Mouse (Mus musculus) embryonic facial prominence, embryonic 11.5 days (tissue): ENCODE measurements around the gene Egln1. TPM values are rescaled to one million over a fixed set of nuclear protein-coding genes. Genes with fewer than 3 reads are reported as not detected.

Experiments used
- ATAC-seq: fragments of 200-750 bp; cut with Nextera tagmentation; replicated peaks from 2 replicates; pipeline ENCODE4 v1.8.0; 2017; ENCODE audit warnings: low read depth; ENCODE audit not compliant: insufficient number of reproducible peaks, low FRiP score, low TSS enrichment
- DNase-seq: peaks from one replicate; pipeline ENCODE4 v3.0.0-alpha.2; 2015; ENCODE audit warnings: low spot score
- H3K27ac ChIP-seq: fragments of 300-500 bp; sonication (generic); replicated peaks from 2 replicates; pipeline ENCODE4 v1.5.1; 2014; ENCODE audit warnings: mild to moderate bottlenecking, low read depth, low read length, control low read depth
- H3K27me3 ChIP-seq: fragments of 300-500 bp; sonication (generic); 2 replicates; pipeline ENCODE4 v1.6.1; 2014; ENCODE audit warnings: mild to moderate bottlenecking, low read length, moderate library complexity, mixed read lengths; ENCODE audit not compliant: control insufficient read depth, insufficient read depth
- H3K36me3 ChIP-seq: fragments of 300-500 bp; sonication (generic); replicated peaks from 2 replicates; pipeline ENCODE4 v1.6.1; 2014; ENCODE audit warnings: low read depth, mild to moderate bottlenecking, low read length, moderate library complexity, mixed read lengths; ENCODE audit not compliant: control insufficient read depth, insufficient read depth
- H3K4me1 ChIP-seq: fragments of 300-500 bp; sonication (generic); 2 replicates; pipeline ENCODE4 v1.6.1; 2014; ENCODE audit warnings: low read length, mixed read lengths; ENCODE audit not compliant: control insufficient read depth, insufficient read depth
- H3K4me2 ChIP-seq: fragments of 300-500 bp; sonication (generic); 2 replicates; pipeline ENCODE4 v1.6.1; 2014; ENCODE audit warnings: low read depth, mild to moderate bottlenecking, control low read depth, low read length, moderate library complexity
- H3K4me3 ChIP-seq: fragments of 300-500 bp; sonication (generic); 2 replicates; pipeline ENCODE4 v1.5.1; 2014; ENCODE audit warnings: low read depth, low read length, control low read depth
- H3K9ac ChIP-seq: fragments of 300-500 bp; sonication (generic); replicated peaks from 2 replicates; pipeline ENCODE4 v1.6.1; 2014; ENCODE audit warnings: mild to moderate bottlenecking, control low read depth, low read length
- H3K9me3 ChIP-seq: fragments of 300-500 bp; sonication (generic); replicated peaks from 2 replicates; pipeline ENCODE4 v1.6.1; 2016; ENCODE audit warnings: mild to moderate bottlenecking, low read length, inconsistent platforms, mixed read lengths; ENCODE audit not compliant: control insufficient read depth
- WGBS: fragments of 180-500 bp; shearing (Covaris S2); extraction: QIAGEN DNeasy Blood & Tissue Kit; methylation state at CpG from one replicate; pipeline ENCODE4 v1.1.7; 2014; 5-methylcytosine and 5-hydroxymethylcytosine counted together
- polyA plus RNA-seq: library from polyadenylated mRNA; unstranded; fragments of >200 nt; fragmentation: Nextera tagmentation; extraction: Ambion mirVana; gene quantifications from 2 replicates; pipeline ENCODE4 v1.2.1, GENCODE M21; 2014

Gene Egln1
- polyA plus RNA-seq, 1 experiment from 2014 or later: 17.8 TPM

DNA sequence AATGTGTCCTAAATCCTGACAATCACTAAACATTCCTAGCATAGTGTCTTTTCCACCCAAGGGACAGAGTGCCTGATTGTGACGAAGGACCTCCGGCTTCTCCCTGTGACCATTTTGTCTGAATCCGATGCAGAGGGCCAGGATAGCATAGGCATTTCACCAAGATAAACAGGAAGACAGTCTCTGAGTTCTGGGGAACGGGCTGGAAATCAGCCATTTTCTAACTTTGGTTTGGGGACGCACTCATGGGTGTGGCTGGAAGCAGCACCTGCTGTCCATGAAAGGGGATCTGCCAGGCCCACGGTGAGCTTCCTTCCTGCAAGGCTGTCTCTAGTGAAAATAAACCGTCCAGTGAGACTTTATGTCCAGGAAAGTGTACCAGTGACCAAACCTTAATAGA, 4.1 kb upstream of the Egln1 start:
- H3K9ac ChIP-seq: no peak overlapping the region
- H3K4me2 ChIP-seq: no peak overlapping the region
- 82% methylated on average over 7 of the region's 7 CpGs for WGBS
- H3K4me3 ChIP-seq: no peak overlapping the region
- no peaks in the 10 kb centered on the region for H3K27me3 ChIP-seq
- H3K9me3 ChIP-seq: no peaks in the 10 kb centered on the region
- DNase-seq (no peak), ATAC-seq (no peak)
- no peaks in the 10 kb centered on the region for H3K36me3 ChIP-seq
- H3K27ac ChIP-seq: no peak overlapping the region
- no peaks in the 10 kb centered on the region; the same call in 1 of the 2 replicates for H3K4me1 ChIP-seq

DNA sequence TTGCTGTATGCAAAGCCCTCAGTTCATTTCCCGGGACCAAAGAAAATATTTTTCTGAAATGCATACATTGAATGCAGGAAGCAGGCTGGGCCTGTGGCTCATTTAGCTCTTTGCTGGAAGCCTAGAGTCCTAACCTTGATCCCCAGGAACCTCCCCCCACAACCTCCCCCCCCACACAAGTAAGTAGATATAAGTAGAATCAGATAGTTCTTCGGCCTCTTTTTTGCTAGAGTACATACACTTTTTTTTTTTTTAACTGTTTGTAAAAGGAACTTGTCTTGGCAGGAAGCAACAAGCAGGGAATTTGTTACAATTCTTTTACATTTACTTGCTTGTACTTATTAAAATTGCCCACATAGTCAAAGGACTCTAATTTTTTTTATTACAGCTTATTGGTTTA, 1.7 kb upstream of the Egln1 start:
- H3K36me3 ChIP-seq: no peaks in the 10 kb centered on the region
- H3K27me3 ChIP-seq: no peaks in the 10 kb centered on the region
- 68% methylated on average over 2 of the region's 2 CpGs for WGBS
- H3K4me2 ChIP-seq: no peak overlapping the region
- H3K4me3 ChIP-seq: 0 out of 2 replicates have a peak overlapping the region, but pooled peaks have one; percentile 6
- no peaks in the 10 kb centered on the region for H3K9me3 ChIP-seq
- peaks cover 2% of the 10 kb centered on the region; the same call in 1 of the 2 replicates for H3K4me1 ChIP-seq
- H3K9ac ChIP-seq: peak overlapping the region; percentile 94; the same call in 1 of the 2 replicates
- DNase-seq (no peak), ATAC-seq (no peak)
- H3K27ac ChIP-seq: 0 out of 2 replicates have a peak overlapping the region, but pooled peaks have one; percentile 89

DNA sequence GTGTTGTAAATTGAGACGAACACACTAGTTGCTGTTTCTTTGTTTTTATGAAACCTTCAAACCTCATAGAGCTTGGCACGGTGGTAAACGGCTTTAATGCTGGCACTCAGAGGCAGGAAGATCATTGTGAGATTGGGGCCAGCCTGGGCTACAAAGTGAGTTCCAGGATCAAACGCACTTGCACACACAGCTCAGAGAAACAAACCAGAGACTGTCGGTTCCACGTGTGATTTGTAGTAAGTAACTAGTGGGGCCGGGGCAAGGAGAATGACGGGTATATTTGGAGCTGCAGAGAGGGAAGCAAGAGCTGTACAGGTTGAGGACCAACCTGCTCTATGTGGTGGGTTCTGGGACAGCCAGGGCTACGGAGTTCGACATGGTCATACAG, 939 bp upstream of the Egln1 start:
- Histone ChIP-seq H3K27me3 (no peaks in the 10 kb centered on the region), H3K9me3 (no peaks in the 10 kb centered on the region), H3K9ac (peak overlapping the region; percentile 94), H3K36me3 (no peaks in the 10 kb centered on the region), H3K4me3 (peak overlapping the region; percentile 90), H3K27ac (peak overlapping the region; percentile 89), H3K4me2 (peak overlapping the region; percentile 78), H3K4me1 (peaks cover 2% of the 10 kb centered on the region; the same call in 1 of the 2 replicates)
- peak; percentile 36 for DNase-seq
- ATAC-seq: 0 out of 2 replicates have a peak, but pooled peaks have one; percentile 29
- 39% methylated on average over 10 of the region's 10 CpGs for WGBS

GRCm38 (mm10) chr8:124948733-124949111, 402 bp downstream of the Egln1 start:
- H3K4me1 ChIP-seq: peaks cover 2% of the 10 kb centered on the region; the same call in 1 of the 2 replicates
- no peak for ATAC-seq

GRCm38 (mm10) chr8:124947865-124948732, 1.0 kb downstream of the Egln1 start:
- peak overlapping the region; percentile 90 for H3K4me3 ChIP-seq
- H3K4me2 ChIP-seq: peak overlapping the region; percentile 78
- peak; percentile 53 for ATAC-seq
- peak; percentile 57 for DNase-seq
- H3K27ac ChIP-seq: peak overlapping the region; percentile 89
- no peaks in the 10 kb centered on the region for H3K27me3 ChIP-seq
- peak overlapping the region; percentile 94 for H3K9ac ChIP-seq
- no peaks in the 10 kb centered on the region for H3K9me3 ChIP-seq
- peaks cover 2% of the 10 kb centered on the region; the same call in 1 of the 2 replicates for H3K4me1 ChIP-seq
- 0% methylated on average over 63 of the region's 67 CpGs for WGBS
- no peaks in the 10 kb centered on the region for H3K36me3 ChIP-seq

More at GRCm38 (mm10) chr8:124948733-124949111, 402 bp downstream of the Egln1 start:
- Histone ChIP-seq H3K27me3 (no peaks in the 10 kb centered on the region), H3K36me3 (no peaks in the 10 kb centered on the region), H3K9me3 (no peaks in the 10 kb centered on the region), H3K4me2 (peak overlapping the region; percentile 78), H3K27ac (peak overlapping the region; percentile 89), H3K9ac (peak overlapping the region; percentile 94), H3K4me3 (peak overlapping the region; percentile 90)
- under 1% methylated on average over 37 of the region's 62 CpGs for WGBS
- peak; percentile 45 for DNase-seq

- no peak overlapping the region for H3K4me3 ChIP-seq
- no peaks in the 10 kb centered on the region for H3K27me3 ChIP-seq
- ATAC-seq: no peak
- DNase-seq: no peak
- H3K4me1 ChIP-seq: peaks cover 2% of the 10 kb centered on the region; the same call in 1 of the 2 replicates
- H3K9me3 ChIP-seq: no peaks in the 10 kb centered on the region
- H3K36me3 ChIP-seq: no peaks in the 10 kb centered on the region
- 51% methylated on average over 7 of the region's 7 CpGs for WGBS
- H3K27ac ChIP-seq: no peak overlapping the region
- H3K4me2 ChIP-seq: no peak overlapping the region
- peak overlapping the region; percentile 1; the same call in 1 of the 2 replicates for H3K9ac ChIP-seq
Observed at GRCm38 (mm10) chr8:124944406-124944805, 4.7 kb downstream of the Egln1 start.

GRCm38 (mm10) chr8:124943801-124944200, 5.3 kb downstream of the Egln1 start:
- Histone ChIP-seq H3K27ac (no peak overlapping the region), H3K4me2 (no peak overlapping the region), H3K4me3 (no peak overlapping the region), H3K4me1 (peaks cover 2% of the 10 kb centered on the region; the same call in 1 of the 2 replicates), H3K9me3 (no peaks in the 10 kb centered on the region), H3K36me3 (no peaks in the 10 kb centered on the region), H3K27me3 (no peaks in the 10 kb centered on the region), H3K9ac (no peak overlapping the region)
- ATAC-seq: no peak
- no peak for DNase-seq
- 93% methylated on average over 6 of the region's 6 CpGs for WGBS

- Histone ChIP-seq H3K9me3 (no peaks in the 10 kb centered on the region), H3K4me2 (no peak overlapping the region), H3K9ac (no peak overlapping the region), H3K36me3 (no peaks in the 10 kb centered on the region; the same call in 1 of the 2 replicates), H3K4me1 (no peaks in the 10 kb centered on the region), H3K4me3 (no peak overlapping the region), H3K27ac (no peak overlapping the region), H3K27me3 (no peaks in the 10 kb centered on the region)
- ATAC-seq (no peak), DNase-seq (no peak)
- WGBS: 94% methylated on average over 4 of the region's 4 CpGs
Observed at GRCm38 (mm10) chr8:124937293-124937692, 11.8 kb downstream of the Egln1 start.
